Mouse (Mus musculus) adrenal gland, postnatal 4 days (tissue): Measurements from ENCODE around the gene Fndc3b. TPM values are rescaled to one million over a fixed set of nuclear protein-coding genes. Genes with fewer than 3 reads are reported as not detected.

ENCODE experiments used
- DNase-seq, 2 experiments: peaks; one replicate each; pipeline ENCODE4 v3.0.0; 2021 to 2022; ENCODE audit warnings: low spot score in 2 of 2, mixed read lengths in 2 of 2
- total RNA-seq, 2 experiments: library from RNA; stranded (reverse); gene quantifications; 2 replicates each; pipeline ENCODE4 v1.2.3; 2021

Fndc3b gene
- total RNA-seq, 2 experiments from 2014 or later = 110 TPM

DNA sequence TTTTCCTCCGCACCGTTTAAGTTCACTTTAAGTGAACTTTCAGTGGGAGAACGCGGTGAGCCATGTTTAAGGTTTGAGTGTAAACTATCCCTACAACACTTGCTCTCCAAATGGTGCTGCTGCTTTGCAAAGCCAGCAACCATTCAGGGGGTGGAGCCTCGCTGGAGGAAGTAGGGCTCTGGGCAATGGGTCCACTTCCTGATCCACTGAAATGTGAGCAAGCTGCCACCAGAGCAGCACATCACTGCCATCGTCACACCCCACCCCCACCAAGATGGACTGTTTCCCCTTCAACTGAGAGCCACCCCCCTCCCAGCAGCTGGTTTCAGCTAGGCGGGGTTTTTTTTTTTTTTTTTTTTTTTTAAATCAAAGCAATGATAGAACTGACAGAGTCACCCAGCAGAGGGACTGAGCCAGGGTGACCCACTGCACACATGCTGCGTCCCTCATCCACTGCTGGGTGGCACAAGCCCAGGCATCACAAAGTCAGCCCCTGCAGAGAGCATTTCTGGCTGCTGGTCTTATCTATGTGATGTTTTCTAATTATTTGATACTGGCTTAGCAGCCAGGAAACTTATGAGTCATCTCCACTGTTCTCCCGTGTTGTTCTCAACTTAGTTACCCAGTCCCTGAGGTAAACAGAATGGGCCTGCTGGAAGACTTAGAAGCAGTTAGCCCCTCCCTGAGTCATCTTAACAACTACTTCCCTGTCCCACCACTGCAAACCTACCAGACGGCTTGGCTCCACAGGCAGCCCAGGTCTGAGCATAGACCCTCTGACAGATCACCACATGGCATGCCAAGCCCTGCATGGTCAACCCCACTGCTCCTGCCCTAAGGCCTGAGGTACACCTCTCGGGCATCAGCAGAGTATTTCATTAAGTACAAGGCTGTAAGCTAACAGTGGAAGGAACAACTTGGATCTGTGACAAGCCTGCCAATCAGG, 112.4 kb downstream of the Fndc3b start:
- no peak for DNase-seq

DNA sequence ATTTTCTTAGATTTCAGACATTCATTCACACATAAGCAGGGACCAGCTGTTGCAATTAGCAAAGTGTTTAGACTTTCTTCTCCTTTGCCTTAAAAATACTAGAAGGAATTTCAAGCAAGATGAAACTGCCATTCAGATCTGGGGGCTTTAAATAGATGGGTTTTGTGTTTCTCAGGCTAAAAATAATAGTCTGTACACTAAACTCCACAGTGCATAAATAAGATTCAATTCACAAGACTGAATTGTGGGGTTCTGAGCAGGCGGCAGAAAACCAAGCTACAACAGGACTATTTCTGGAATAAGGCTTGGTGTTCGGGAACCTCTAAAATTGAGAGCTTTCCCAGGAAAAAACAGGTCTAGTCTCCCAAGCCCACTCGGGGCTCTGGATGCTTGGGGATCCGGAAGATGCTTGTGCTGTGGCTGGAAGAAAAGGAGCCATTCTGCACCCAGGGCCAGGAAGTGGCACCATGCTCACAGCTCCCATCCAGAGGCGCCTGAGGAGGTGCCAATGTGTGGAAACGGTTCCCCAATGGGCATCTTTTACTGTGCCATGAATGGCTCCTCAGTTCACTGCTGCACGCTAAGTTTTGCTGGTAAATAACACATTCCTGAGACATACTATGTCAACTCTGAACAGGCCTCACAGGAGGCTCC, 117.5 kb downstream of the Fndc3b start:
- no peak for DNase-seq

DNA sequence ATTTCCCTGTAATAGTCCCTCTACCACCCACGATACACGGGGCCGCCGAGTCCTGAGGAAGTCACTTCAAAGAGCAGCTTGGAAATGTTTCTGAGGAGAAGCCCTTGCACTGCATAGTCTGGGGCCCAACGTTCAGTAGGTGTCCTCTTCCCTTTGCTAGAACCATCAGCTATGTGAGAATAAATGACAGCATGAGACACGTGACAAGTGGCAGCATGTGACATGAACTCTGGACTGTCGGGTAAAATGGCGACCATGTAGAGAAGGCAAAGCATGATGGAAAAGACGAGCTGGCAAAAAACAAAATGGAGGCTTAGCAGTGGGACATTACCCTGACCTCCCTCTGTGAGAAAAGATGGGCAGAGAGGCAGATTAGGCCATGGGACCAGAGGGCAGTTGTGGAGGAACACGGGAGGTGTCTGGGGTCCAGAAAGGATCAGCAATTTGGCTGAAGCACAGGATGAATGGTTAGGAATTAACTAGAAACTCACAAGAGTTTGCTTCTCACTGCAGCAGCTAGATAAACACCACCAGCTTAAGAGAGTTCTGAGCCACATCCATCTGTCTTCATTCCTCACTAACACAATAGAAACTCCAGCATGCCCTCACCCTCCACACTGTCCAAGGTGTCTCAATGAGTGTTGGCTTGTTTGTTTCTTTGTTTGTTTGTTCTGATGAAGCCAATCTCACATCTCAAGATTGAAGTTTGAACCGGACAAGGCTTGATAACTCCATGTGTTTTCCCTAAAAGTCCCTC, 118.2 kb downstream of the Fndc3b start:
- no peak for DNase-seq

DNA sequence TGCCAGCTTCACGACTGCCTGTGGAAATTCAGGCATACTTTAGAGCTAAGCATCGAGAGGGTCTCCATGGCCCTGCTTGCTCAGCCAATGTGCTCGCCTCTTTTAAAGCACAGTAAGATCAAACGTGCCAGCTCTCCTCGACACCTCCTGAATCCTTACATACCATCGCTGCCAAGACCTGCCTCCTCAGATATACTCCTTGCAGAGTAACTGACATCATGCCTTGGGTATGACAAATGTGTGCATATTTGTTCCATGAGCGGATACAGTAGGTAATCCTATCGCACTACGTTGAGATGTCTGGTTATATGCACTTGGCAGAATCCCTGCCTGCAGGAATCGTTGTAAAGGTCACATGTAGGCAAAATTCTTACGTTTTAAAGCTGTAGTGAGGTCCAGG, 120.3 kb downstream of the Fndc3b start:
- DNase-seq = no peak

DNA sequence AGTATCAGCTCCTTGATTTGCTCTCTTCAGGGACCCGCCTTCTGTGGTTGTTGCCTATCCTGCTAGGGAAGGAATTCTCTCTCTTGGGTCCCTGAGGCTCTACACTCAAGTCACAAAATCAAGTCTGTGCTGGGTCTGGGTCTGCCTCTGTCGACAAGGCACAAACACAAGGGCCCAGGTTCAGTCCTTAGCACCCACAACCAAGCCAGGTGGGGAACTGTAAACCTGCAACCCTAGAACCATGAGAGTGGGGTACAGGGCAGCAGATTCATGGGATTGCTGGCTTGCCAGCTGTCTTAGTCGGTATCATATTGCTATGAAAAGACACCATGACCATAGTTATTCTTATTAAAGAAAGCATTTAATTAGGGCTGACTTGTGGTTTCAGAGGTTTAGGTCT, 121.8 kb downstream of the Fndc3b start:
- DNase-seq = no peak

DNA sequence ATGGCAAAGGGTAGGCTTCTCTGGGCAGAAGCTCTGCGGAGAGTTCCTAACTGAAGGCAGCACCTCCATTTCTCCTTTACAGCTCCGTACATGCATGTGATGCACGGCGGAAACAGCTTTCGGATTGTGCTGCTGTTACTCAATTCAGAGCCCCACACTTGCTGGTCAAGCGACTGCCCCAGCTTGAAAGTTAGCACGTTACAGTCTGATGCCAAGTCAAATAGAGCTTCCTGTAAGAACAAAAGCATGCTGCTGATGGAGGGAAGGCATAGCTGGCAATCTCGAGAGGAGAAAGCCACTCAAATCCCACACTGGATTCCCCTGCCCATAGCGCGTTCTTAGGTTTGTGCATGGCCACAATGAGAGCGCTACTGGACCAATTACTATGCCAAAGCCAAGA, 122.5 kb downstream of the Fndc3b start:
- no peak for DNase-seq

DNA sequence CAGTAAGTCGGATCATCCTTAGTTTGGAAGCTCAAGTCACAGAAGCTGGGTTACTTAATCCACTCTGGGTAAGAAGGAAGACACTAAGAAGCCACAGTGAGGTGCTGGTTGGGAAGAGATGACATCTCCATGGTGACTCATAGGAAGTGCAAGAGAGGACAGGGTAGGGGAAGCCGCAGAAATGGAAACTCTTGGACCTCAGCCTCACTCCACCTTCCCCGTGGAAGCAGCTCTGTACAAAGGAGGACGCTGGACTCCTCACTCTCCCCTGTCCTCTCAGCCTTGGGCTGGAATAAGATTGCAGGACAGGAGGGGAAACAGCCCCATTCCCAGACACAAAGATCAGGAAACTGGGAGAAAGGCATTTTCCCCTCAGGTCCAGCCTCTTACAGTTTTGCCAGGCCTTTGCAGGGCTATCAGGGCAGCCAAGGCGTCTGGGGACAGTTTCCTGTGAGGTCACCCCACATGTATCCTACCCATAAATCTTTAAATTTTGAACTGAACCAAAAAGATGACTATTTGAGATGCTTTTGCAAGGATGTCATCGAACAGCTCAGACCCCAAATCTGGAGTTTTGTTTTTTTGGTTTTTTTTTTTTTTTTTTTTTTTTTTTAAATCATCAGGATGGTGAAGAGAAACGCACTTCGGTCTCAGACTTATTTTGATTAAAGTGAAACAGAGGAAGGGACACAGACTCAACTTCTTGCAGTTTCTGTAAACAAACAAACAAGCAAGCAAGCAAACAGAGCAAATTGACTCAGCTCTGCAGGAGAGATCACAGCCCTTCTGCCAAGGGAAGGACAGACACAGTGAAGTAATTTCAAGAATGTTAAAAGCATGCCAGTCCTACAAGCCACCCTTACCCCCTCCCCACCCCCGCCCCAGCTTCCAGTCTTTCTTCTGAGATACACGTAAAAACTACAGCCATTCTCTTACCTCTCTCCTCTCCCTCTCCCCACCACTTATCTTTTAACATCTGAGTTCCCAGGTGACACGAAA, 126.2 kb downstream of the Fndc3b start:
- DNase-seq = no peak

DNA sequence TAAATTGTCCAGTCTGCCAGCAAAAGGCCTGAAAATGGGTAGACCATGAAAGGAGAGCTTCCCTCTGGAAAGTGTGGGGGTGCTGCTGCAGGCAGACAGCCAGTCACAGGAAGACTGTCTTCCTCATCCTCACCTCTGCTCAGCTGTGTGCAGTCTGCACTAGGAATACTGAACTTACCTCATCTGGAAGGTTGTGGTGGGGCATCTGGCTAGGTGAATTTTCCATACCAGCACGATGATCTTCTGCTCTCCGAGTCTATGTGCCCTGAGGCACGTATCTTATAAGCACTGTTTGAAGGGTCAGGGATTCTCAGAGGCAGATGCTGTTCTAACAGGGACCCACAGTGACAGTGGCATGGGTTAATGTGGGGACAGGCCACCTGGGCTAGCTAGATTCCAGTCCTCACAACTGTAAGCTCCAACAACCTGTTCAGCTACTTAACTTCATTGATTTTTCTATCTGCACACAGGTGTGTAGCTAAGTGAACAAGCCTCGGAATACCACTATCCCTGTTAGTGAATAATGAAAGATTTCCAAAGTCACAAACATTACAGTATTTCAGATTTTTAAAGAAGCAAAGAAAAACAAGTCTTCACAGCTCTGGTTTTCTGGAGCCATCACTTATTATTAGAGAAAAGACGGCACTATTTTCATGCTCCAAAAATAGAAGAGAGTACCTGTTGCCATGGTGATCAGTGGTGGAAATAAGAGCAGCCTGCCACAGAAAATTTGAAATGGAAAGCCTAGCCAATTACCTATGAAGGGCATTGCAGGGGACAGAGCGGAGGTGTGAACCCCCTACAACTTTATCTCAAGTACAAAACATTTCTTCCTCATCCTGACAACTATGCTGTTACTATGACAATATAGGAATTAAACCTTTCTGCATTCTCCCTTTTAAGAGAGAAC, 128.9 kb downstream of the Fndc3b start:
- DNase-seq = no peak

DNA sequence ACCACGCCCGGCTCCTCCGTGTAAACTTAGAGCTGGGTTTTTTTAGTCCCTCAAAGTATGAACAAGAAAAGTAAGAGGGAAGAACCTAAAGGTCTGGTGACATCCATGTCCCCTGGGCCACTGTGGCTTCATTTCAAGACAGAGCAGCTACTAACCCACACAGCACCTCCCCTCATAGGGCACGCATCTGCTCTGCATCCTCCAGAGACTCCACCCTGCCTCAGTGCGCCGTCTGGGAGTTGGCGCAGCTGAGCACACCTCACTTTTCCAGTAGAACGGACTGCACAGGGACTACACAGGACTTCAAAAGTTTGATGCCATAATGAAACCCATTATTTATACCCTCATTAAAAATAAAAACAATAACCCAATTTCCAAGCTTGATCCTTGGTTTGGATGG, 130.2 kb downstream of the Fndc3b start:
- no peak for DNase-seq

DNA sequence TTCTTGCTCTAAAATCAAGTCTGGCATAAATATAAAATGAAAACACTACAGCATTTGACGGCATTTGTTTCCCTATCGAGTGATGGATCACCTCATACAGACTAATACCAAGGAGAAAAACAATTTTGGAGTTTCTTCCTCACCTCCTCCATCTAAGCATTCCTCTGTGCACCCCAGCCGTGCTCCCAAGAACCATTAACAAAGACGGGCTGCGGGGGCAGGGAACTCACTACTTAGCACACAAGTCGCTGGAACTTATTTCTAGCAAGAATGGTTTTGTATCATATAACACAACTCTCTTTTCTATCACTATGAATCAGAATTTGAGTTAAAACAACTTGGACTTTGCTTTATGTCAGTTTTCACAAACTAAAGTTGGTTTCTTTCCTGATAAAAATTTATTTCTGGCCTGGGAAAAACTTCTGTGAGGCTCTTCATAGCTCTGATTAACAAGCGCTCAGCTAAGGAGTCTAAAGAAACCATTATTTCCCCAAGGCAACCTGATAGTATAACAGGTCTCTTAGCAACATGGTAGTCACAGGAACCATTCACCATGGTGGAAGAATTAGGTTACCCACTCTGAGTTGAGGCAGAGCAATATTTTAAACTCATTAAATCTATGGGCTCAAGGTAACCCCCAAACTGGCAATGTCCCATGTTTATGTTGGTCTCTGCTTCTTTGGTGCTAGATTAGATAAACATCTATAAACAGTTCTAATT, 131.1 kb downstream of the Fndc3b start:
- no peak for DNase-seq

DNA sequence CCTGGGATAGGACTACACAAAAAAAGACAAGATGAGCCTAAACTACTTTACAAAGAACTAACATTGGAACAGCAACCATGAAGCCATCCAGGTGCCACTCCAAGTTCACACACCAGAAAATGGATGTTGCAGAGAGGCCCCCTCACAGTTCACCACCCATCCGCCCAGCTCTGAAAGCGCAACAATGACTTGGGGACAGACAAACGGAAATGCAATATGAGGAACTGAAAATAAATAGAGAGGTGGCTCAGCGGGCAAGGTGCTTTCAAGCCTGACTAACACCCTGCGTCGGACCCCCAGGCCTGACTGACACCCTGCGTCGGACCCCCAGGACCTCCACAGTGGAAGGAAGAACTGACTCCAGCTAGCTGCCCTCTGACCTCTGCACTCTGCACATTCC, 131.9 kb downstream of the Fndc3b start:
- no peak for DNase-seq

DNA sequence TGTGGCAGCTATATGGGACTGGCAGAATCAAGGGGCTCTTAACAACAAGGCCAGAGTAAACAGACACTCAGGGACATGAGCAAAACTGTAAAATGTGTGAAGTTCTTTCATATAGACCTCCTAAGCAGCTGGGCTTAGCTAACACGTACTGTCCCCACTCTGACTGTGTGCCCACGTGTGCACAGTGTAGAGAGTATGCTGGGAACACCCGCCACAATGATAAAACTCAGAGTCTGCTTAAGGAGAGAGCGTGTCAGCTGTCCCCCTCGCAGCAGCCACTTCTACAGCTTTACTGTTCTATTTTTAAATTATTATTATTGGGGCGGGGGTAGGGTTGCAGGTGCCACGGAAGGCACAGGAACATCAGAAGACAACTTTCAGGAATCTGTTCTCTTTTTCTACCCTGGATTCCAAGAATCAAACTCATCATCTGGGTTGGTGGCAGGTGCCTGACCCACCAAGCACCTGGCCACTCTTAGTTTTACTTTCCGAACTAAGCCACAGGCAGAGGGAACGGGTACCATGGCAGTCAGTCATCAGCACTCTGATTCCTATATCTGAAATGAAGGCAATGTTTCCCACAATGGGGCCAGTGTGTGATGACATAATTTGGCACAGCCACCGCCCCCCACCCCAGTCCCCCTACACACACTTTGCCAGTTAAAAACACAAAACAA, 133.6 kb downstream of the Fndc3b start:
- DNase-seq = no peak

DNA sequence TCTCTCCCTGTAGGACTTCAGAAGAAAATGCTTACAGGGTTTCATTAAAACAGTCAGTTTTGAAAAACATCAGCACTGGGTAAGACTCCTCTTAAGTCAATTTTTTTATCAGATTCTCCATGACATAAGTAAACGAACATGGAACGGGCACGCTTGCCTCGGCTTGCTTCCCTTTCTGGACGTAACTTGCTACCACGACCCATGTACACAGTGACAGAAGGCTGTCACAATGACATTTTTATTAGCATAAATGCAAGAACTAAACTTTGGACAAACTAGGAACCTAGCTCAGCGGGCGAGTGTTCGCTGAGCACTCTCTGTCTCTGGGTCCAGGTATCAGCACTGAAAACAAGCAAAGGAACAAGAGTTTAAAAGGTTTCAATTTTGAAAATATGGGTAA, 136.9 kb downstream of the Fndc3b start:
- no peak for DNase-seq

DNA sequence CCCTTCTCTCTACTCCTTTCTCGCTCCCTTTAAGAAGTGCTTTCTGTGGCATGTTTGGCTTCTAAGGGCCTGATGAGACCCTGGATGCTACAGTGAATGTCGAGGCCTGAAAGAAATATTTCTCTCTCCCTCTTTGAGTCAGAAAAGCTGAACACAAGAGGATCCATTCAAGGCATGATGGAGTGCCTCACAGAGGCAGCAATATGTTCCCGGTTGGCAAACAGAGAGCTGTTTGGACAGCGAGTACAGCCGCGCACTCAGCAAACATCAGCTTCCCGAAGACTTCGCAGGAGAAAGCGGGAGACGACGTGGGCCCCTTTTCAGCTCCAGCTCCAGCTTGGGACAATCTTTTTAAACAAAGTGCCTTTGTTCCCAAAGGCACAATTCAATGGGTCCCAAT, 137.6 kb downstream of the Fndc3b start:
- no peak for DNase-seq

DNA sequence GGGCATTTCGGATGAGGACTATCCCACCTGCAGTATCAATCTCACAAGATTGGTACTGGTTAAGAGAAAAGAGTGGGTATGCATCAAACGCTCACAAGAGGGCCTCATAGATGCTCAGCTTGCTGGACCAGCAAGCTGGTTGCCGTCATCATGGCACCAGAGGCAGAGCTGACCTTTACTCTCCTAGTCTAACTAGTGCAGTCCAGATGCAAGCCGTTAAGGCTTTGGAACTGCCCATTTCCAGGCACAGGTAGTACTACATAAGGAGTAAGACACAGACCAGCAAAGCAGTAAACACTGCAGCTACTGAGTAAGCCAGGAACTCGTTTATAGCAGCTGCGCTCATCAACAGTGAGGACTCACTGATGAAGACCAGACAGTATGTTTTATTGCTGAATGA, 138.8 kb downstream of the Fndc3b start:
- DNase-seq = no peak

DNA sequence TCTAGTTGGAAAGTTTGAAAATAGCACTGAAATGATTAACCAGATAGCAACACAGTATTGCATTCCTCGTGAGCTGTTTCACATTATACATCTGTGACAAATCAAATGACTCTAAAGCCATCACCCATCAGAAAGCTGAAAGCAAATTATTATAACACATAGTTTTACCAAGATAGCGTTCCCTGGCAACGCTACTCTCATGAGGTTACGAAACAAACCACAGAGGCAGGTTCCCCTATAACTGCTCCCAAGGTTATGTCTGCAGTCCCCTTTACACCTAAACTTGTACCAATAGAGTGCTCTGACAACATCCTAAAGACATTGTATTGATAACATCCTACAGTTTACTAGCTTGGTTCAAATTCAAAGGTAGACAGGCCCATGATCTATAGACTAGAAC, 145.8 kb downstream of the Fndc3b start:
- DNase-seq = no peak

DNA sequence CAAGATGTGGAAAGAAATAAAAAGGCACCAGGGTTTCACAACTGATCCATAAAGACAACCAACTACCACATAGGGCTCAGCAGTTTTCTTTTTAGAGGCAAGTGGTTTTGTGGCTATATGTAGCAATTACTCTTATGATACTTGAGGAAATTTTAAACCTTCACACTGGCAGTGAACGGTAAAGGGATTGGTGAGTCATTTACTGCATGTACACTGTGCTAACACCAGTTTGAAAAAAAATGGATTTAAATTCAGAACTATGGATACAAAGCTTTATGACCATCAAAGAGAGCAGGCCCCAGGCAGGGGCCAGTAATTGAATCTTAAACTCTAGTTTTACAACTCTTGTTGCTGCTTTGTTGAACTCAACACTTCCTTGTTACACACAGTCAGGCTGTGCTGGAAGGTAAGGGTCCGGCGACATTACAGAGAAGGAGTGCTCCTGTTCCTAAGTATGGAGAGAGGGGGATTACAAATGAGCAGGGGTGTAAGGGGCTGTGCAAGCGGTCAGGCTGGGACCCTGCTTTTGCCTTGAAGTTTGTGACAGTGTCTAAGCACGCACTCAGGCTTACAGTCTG, 148.0 kb downstream of the Fndc3b start:
- no peak for DNase-seq

DNA sequence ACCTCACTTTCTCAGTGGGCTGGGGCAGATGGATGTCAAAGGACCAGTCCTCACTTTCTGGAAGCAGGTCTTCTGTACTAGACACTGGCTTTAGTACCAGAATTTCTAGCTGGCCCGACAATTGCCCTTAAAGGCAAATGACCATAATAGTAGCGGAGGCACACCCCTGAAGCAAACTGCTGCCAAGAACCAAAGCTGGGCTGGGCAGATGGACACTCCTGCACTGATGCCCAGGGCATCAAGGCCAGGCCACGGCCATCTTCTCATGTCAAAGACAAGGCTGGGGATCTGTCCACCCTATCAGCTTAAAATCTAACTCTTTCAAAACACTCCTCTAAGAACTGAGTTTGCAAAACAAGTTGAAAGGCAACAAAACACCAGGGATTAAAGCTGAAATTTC, 148.6 kb downstream of the Fndc3b start:
- no peak for DNase-seq
